Mouse (Mus musculus): Measurements from ENCODE around the gene Gm37419. TPM values are rescaled to one million over a fixed set of nuclear protein-coding genes. Genes with fewer than 3 reads are reported as not detected.

The Gm37419 gene
- total RNA-seq, 2 experiments from 2014 or later = not detected

GRCm38 (mm10) chr16:23989209-23990160 is 1.2 kb downstream of the Gm37419 start:
- no peak for DNase-seq (ENCODE audit: extremely low spot score in 1 of 2, low spot score in 2 of 2)
- intact Hi-C loops (cut with DNase I) = loop anchor here (2.0 to 10.0 kb wide), 7 partner anchors 495 to 1965 kb away; no protein-coding TSS in a partner anchor

GRCm38 (mm10) chr16:23990161-23990970 is 2.1 kb downstream of the Gm37419 start:
- DNase-seq (ENCODE audit: extremely low spot score in 1 of 2, low spot score in 2 of 2) = no peak
- intact Hi-C loops (cut with DNase I) = no loop called here

GRCm38 (mm10) chr16:23991170-23991569 is 2.9 kb downstream of the Gm37419 start:
- DNase-seq (ENCODE audit: extremely low spot score in 1 of 2, low spot score in 2 of 2) = peak; percentile 80 to 91

GRCm38 (mm10) chr16:23991846-23992580 is 3.7 kb downstream of the Gm37419 start:
- no peak for DNase-seq (ENCODE audit: extremely low spot score in 1 of 2, low spot score in 2 of 2)
- intact Hi-C loops (cut with DNase I) = no loop called here

More at GRCm38 (mm10) chr16:23991170-23991569, 2.9 kb downstream of the Gm37419 start:
- intact Hi-C loops (cut with DNase I) = no loop called here

- DNase-seq (ENCODE audit: extremely low spot score in 1 of 2, low spot score in 2 of 2) = no peak
- intact Hi-C loops (cut with DNase I) = no loop called here
Observed at GRCm38 (mm10) chr16:23993351-23994321, 5.4 kb downstream of the Gm37419 start.

GRCm38 (mm10) chr16:23996342-23996741 is 8.1 kb downstream of the Gm37419 start:
- no peak for DNase-seq (ENCODE audit: extremely low spot score in 1 of 2, low spot score in 2 of 2)
- intact Hi-C loops (cut with DNase I) = no loop called here

GRCm38 (mm10) chr16:23997228-23997627 is 8.9 kb downstream of the Gm37419 start:
- intact Hi-C loops (cut with DNase I) = no loop called here

GRCm38 (mm10) chr16:23997912-23998311 is 9.6 kb downstream of the Gm37419 start:
- intact Hi-C loops (cut with DNase I) = no loop called here
- no peak for DNase-seq (ENCODE audit: extremely low spot score in 1 of 2, low spot score in 2 of 2)

More at GRCm38 (mm10) chr16:23997228-23997627, 8.9 kb downstream of the Gm37419 start:
- DNase-seq (ENCODE audit: extremely low spot score in 1 of 2, low spot score in 2 of 2) = no peak

GRCm38 (mm10) chr16:24005928-24006327 is 17.6 kb downstream of the Gm37419 start:
- DNase-seq (ENCODE audit: extremely low spot score in 1 of 2, low spot score in 2 of 2) = no peak
- intact Hi-C loops (cut with DNase I) = no loop called here

GRCm38 (mm10) chr16:24009891-24010290 is 21.6 kb downstream of the Gm37419 start:
- no peak for DNase-seq (ENCODE audit: extremely low spot score in 1 of 2, low spot score in 2 of 2)
- intact Hi-C loops (cut with DNase I) = no loop called here

GRCm38 (mm10) chr16:24011306-24011705 is 23.0 kb downstream of the Gm37419 start:
- intact Hi-C loops (cut with DNase I) = no loop called here
- DNase-seq (ENCODE audit: extremely low spot score in 1 of 2, low spot score in 2 of 2) = no peak

- intact Hi-C loops (cut with DNase I) = no loop called here
- DNase-seq (ENCODE audit: extremely low spot score in 1 of 2, low spot score in 2 of 2) = no peak
Observed at GRCm38 (mm10) chr16:24012066-24012465, 23.8 kb downstream of the Gm37419 start.

- intact Hi-C loops (cut with DNase I) = no loop called here
- no peak for DNase-seq (ENCODE audit: extremely low spot score in 1 of 2, low spot score in 2 of 2)
Observed at GRCm38 (mm10) chr16:24014378-24014777, 26.1 kb downstream of the Gm37419 start.

GRCm38 (mm10) chr16:24016273-24016672 is 28.0 kb downstream of the Gm37419 start:
- intact Hi-C loops (cut with DNase I) = no loop called here
- no peak for DNase-seq (ENCODE audit: extremely low spot score in 1 of 2, low spot score in 2 of 2)

GRCm38 (mm10) chr16:24016742-24017141 is 28.5 kb downstream of the Gm37419 start:
- intact Hi-C loops (cut with DNase I) = no loop called here
- no peak for DNase-seq (ENCODE audit: extremely low spot score in 1 of 2, low spot score in 2 of 2)

- no peak for DNase-seq (ENCODE audit: extremely low spot score in 1 of 2, low spot score in 2 of 2)
- intact Hi-C loops (cut with DNase I) = no loop called here
Observed at GRCm38 (mm10) chr16:24021722-24022121, 33.4 kb downstream of the Gm37419 start.

- no peak for DNase-seq (ENCODE audit: extremely low spot score in 1 of 2, low spot score in 2 of 2)
- intact Hi-C loops (cut with DNase I) = no loop called here
Observed at GRCm38 (mm10) chr16:24022605-24023004, 34.3 kb downstream of the Gm37419 start.

- no peak for DNase-seq (ENCODE audit: extremely low spot score in 1 of 2, low spot score in 2 of 2)
- intact Hi-C loops (cut with DNase I) = no loop called here
Observed at GRCm38 (mm10) chr16:24025442-24025841, 37.2 kb downstream of the Gm37419 start.
